Mouse (Mus musculus): Measurements from ENCODE around the gene Nck1. TPM values are rescaled to one million over a fixed set of nuclear protein-coding genes. Genes with fewer than 3 reads are reported as not detected.

The Nck1 gene
- 0.12 and 0.13 TPM in 2 replicates for polyA plus RNA-seq (2012)

- Histone ChIP-seq H3K36me3 (ENCODE audit: control insufficient read depth) (peaks cover 3% of the 10 kb centered on the region; the same call in 1 of the 2 replicates), H3K4me1 (ENCODE audit: control insufficient read depth) (peaks cover 26% of the 10 kb centered on the region)
Observed at GRCm38 (mm10) chr9:100545715-100546593, at the start of gene Nck1. Gene Nck1 (minus strand): TSS chr9:100546134.

GRCm38 (mm10) chr9:100590462-100590861, 44.5 kb upstream of the Nck1 start:
- TF ChIP-seq TAL1 (IDR thresholded peaks at IDR 0.05; ENCODE audit: low read length) (no peak), GATA1 (IDR thresholded peaks at IDR 0.05; ENCODE audit: low read length) (no peak)
- Histone ChIP-seq H3K4me1 (ENCODE audit: control insufficient read depth) (no peaks in the 10 kb centered on the region), H3K36me3 (ENCODE audit: control insufficient read depth) (no peaks in the 10 kb centered on the region), H3K27me3 (ENCODE audit: control insufficient read depth) (no peaks in the 10 kb centered on the region), H3K9me3 (ENCODE audit: control insufficient read depth, low read length) (no peaks in the 10 kb centered on the region), H3K4me3 (replicated peaks) (no peak overlapping the region)

More at GRCm38 (mm10) chr9:100545715-100546593, at the start of gene Nck1:
- Histone ChIP-seq H3K4me3 (replicated peaks) (peak within 1 kb of the TSS; percentile 99), H3K27me3 (ENCODE audit: control insufficient read depth) (no peaks in the 10 kb centered on the region), H3K9me3 (ENCODE audit: control insufficient read depth, low read length) (peaks cover 9% of the 10 kb centered on the region)
- TF ChIP-seq GATA1 (IDR thresholded peaks at IDR 0.05; ENCODE audit: low read length) (no peak), TAL1 (IDR thresholded peaks at IDR 0.05; ENCODE audit: low read length) (no peak)

DNA sequence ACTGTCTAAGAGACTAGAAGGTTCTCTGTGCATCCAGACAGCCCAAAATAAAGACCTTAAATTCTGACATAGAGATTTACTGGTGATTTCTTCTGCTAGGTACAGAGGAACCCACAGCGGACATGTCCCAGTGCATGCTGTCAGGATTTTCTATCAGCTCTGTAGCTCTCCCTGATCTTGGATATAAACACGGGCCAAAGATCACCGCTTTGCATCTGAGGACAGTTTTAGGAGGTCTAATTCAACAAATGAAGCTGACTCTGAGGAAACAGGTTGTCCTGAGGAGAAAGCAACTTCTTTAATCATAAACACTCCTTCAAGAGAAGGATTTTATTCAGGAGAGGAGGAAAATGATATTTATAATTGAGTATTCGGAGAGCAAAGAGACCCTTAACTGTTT, 38.1 kb upstream of the Nck1 start:
- Histone ChIP-seq H3K27me3 (ENCODE audit: control insufficient read depth) (no peaks in the 10 kb centered on the region), H3K4me3 (replicated peaks) (no peak overlapping the region), H3K4me1 (ENCODE audit: control insufficient read depth) (peaks cover 4% of the 10 kb centered on the region), H3K9me3 (ENCODE audit: control insufficient read depth, low read length) (no peaks in the 10 kb centered on the region), H3K36me3 (ENCODE audit: control insufficient read depth) (no peaks in the 10 kb centered on the region)
- TF ChIP-seq TAL1 (IDR thresholded peaks at IDR 0.05; ENCODE audit: low read length) (no peak), GATA1 (IDR thresholded peaks at IDR 0.05; ENCODE audit: low read length) (no peak)

DNA sequence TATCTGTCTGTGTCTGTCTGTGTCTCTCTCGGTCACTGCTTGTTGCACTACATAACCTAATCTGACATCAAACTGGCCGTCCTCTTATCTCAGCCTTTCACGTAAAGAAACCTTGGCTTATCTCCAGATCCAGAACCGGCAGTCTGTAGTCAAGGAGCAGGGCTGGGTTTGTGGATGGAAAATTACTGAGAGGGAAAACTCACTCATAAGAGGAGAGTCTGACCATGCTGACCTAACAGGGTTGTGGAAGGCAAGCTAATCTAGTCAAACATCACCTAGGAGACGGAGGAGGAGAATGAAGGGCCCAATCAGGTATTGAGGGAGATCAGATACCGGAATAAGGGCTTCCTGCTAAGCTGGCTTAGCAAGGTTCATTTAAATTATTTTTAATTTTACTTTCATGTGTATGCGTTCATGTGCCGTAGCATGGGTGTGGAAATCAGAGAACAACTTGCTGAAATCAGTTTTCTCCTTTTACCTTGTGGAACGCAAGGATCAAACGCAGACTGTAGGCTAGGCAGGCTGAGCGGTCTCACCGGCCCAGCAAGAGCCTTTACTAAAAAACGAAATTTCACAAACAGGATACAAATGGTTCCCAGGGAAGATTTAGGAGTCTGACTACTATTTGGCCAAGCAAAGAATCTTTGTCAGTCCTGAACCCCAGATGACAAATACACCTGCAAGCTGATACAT, 37.1 kb upstream of the Nck1 start:
- Histone ChIP-seq H3K36me3 (ENCODE audit: control insufficient read depth) (no peaks in the 10 kb centered on the region), H3K27me3 (ENCODE audit: control insufficient read depth) (no peaks in the 10 kb centered on the region), H3K9me3 (ENCODE audit: control insufficient read depth, low read length) (no peaks in the 10 kb centered on the region), H3K4me1 (ENCODE audit: control insufficient read depth) (peaks cover 4% of the 10 kb centered on the region), H3K4me3 (replicated peaks) (no peak overlapping the region)
- TF ChIP-seq TAL1 (IDR thresholded peaks at IDR 0.05; ENCODE audit: low read length) (no peak), GATA1 (IDR thresholded peaks at IDR 0.05; ENCODE audit: low read length) (no peak)

DNA sequence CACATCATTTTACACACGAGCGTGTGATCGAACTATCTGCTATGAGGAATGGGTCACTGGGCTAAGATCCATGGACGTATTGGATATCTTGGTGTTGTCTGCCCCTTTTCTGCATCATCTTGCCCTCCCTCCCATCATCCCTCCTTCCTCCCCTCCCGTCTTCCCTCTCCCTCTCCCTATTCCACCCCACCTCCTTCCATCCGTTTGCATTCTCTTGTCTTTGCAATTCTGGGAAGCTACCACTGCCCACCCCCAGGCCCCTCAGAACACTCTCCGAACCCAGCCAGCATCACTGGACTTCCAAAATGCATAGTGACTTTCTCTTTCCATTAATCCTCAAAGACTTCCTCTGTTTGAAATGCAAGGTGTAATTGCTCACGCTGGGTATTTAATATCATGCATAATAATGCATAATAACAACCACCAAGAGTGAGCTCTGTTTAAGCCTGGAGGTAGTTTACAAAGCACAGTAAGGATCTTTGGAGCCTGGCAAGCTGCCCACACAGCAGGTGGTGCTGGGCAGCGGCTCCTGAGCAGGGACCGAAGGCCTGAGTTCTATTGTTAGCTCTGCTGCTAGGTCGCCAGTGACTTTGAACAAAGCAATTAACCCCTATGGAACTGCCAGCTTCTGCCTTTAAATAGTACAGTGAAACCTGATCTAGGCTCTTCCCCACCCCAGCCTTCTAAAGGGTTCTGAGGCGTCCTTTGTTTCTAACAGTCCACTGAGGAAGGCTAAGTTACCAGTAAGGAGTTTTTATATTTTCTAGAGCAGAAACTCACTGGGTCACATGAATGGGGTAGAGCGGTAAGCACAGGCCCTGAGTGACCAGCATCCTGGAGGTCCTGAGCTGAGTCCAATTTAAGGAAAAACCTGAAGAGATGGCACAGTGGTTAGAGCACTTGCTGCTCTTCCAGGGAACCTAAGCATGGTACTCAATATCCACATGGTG, 35.9 kb upstream of the Nck1 start:
- no peak overlapping the region for H3K4me3 ChIP-seq (replicated peaks)
- H3K9me3 ChIP-seq (ENCODE audit: control insufficient read depth, low read length), result no peaks in the 10 kb centered on the region
- no peaks in the 10 kb centered on the region for H3K27me3 ChIP-seq (ENCODE audit: control insufficient read depth)
- TF ChIP-seq GATA1 (IDR thresholded peaks at IDR 0.05; ENCODE audit: low read length) (no peak), TAL1 (IDR thresholded peaks at IDR 0.05; ENCODE audit: low read length) (no peak)
- H3K4me1 ChIP-seq (ENCODE audit: control insufficient read depth), result peaks cover 8% of the 10 kb centered on the region
- H3K36me3 ChIP-seq (ENCODE audit: control insufficient read depth), result no peaks in the 10 kb centered on the region

GRCm38 (mm10) chr9:100580196-100580740, 34.3 kb upstream of the Nck1 start:
- Histone ChIP-seq H3K9me3 (ENCODE audit: control insufficient read depth, low read length) (no peaks in the 10 kb centered on the region), H3K4me3 (replicated peaks) (no peak overlapping the region), H3K27me3 (ENCODE audit: control insufficient read depth) (no peaks in the 10 kb centered on the region), H3K4me1 (ENCODE audit: control insufficient read depth) (peaks cover 8% of the 10 kb centered on the region), H3K36me3 (ENCODE audit: control insufficient read depth) (no peaks in the 10 kb centered on the region)
- TF ChIP-seq GATA1 (IDR thresholded peaks at IDR 0.05; ENCODE audit: low read length) (no peak), TAL1 (IDR thresholded peaks at IDR 0.05; ENCODE audit: low read length) (no peak)

DNA sequence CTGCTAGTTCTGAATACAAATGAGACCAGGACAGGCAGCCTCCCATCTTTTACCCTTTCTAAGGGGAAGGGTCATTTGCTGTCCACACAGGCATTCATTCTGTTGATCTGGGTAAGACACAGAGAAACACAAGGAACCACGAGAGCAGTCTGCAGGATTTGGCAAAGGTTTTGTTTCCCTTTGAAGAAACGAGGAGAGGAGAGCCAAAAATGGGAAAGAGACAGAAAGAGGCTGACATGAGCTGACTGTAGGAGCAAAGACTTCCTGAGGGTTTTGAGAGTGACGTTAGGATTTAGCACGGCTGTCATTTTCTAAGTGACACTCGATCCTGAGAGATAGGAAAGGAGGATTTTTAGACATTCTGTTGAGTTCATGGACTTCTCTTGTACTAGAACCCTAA, 28.0 kb upstream of the Nck1 start:
- peaks cover 35% of the 10 kb centered on the region for H3K27me3 ChIP-seq (ENCODE audit: control insufficient read depth)
- TF ChIP-seq TAL1 (IDR thresholded peaks at IDR 0.05; ENCODE audit: low read length) (no peak), GATA1 (IDR thresholded peaks at IDR 0.05; ENCODE audit: low read length) (no peak)
- H3K4me3 ChIP-seq (replicated peaks), result no peak overlapping the region
- H3K4me1 ChIP-seq (ENCODE audit: control insufficient read depth), result peaks cover 3% of the 10 kb centered on the region
- no peaks in the 10 kb centered on the region; the same call in 1 of the 2 replicates for H3K9me3 ChIP-seq (ENCODE audit: control insufficient read depth, low read length)
- H3K36me3 ChIP-seq (ENCODE audit: control insufficient read depth), result no peaks in the 10 kb centered on the region

DNA sequence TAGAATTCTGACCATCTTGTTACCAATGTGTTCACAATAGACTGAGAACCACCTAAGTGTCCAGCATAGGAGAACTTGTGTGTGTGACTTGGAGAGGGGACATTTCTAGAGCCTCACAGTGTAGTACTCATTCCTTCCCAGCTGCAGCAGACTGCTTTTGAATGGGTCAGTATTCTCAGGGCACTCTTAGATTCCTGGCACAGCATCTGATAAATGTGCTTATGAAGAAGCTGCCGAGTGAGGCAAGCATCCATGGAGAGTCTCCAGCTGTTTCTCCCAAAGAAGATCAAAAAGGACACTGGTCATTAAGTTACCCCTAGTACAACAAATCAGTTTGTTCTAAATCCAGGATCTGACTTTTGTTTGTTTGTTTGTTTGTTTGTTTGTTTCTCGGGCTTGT, 27.4 kb upstream of the Nck1 start:
- Histone ChIP-seq H3K4me1 (ENCODE audit: control insufficient read depth) (peaks cover 3% of the 10 kb centered on the region), H3K9me3 (ENCODE audit: control insufficient read depth, low read length) (no peaks in the 10 kb centered on the region; the same call in 1 of the 2 replicates), H3K36me3 (ENCODE audit: control insufficient read depth) (no peaks in the 10 kb centered on the region), H3K4me3 (replicated peaks) (no peak overlapping the region), H3K27me3 (ENCODE audit: control insufficient read depth) (peaks cover 42% of the 10 kb centered on the region)
- TF ChIP-seq GATA1 (IDR thresholded peaks at IDR 0.05; ENCODE audit: low read length) (no peak), TAL1 (IDR thresholded peaks at IDR 0.05; ENCODE audit: low read length) (no peak)
